In genomic region chr6:84131539-84131938, GRCm38 (mm10) we compare ENCODE assay signal across 20 mouse cellular contexts.
DNase-seq lines count a peak whose midpoint lies in the region; ATAC-seq and TF ChIP-seq lines count a peak whose summit lies in the region.
"Had no signal": no experiment of that assay in that cellular context is flagged by ENCODE, and none has a peak within 500 bp of the region (broad histone marks: within the 10 kb centered on the region; RNA-seq: fewer than 3 reads in every experiment).

No protein-coding gene starts in this region.

- no peak overlapping the region for H3K4me2 ChIP-seq in heart, embryonic 12.5 days
- no peak overlapping the region for H3K4me2 ChIP-seq in kidney, postnatal 0 days (ENCODE audit: low read length)
- no peak overlapping the region for H3K4me2 ChIP-seq in embryonic facial prominence, embryonic 14.5 days (ENCODE audit: low read depth, low read length)
- H3K4me2 ChIP-seq in limb, embryonic 14.5 days (replicated peaks; ENCODE audit: low read depth, low read length, severe bottlenecking) = no peak overlapping the region
- no peak overlapping the region for H3K4me2 ChIP-seq in stomach, postnatal 0 days (replicated peaks; ENCODE audit: low read depth)
- H3K4me2 ChIP-seq: forebrain, embryonic 13.5 days; kidney, embryonic 15.5 days; midbrain, embryonic 12.5 days had no signal

- ATAC-seq in heart, embryonic 12.5 days (ENCODE audit: insufficient number of reproducible peaks, low FRiP score) = no peak; the same call in 1 of the 2 replicates
- no peak for ATAC-seq in kidney, postnatal 0 days (replicated peaks; ENCODE audit: low FRiP score, low read depth)
- no peak for ATAC-seq in embryonic facial prominence, embryonic 14.5 days (ENCODE audit: low read depth)
- ATAC-seq in limb, embryonic 14.5 days (ENCODE audit: low FRiP score, low read depth) = peak; percentile 21; the same call in 1 of the 2 replicates
- ATAC-seq in stomach, postnatal 0 days (ENCODE audit: low FRiP score, low TSS enrichment) = no peak
- ATAC-seq: forebrain, embryonic 13.5 days; hindbrain, postnatal 0 days; intestine, postnatal 0 days; lung, postnatal 0 days had no signal

- no peak for DNase-seq in heart, postnatal 25 days (ENCODE audit: low spot score)
- DNase-seq in kidney, postnatal 0 days (ENCODE audit: low spot score) = peak; percentile 12
- no peak for DNase-seq in kidney, postnatal 25 days
- no peak for DNase-seq in embryonic facial prominence, embryonic 14.5 days (ENCODE audit: low spot score)
- peak; percentile 47 for DNase-seq in limb, embryonic 14.5 days (ENCODE audit: low spot score)
- DNase-seq in stomach, postnatal 0 days (ENCODE audit: low spot score) = no peak
- DNase-seq in embryo, embryonic 10 days (ENCODE audit: low spot score) = no peak
- DNase-seq: B cell, adult 2 months; cerebellum, adult 9-10 months; left cerebral cortex, postnatal 4 days; right cerebral cortex, postnatal 4 days; thymus, postnatal 25 days had no signal

- TF ChIP-seq POLR2A in limb, embryonic 14.5 days (IDR thresholded peaks at IDR 0.05; ENCODE audit: borderline replicate concordance, extremely low read depth, insufficient read depth, insufficient read length) = no peak

- no peaks in the 10 kb centered on the region for H3K9me3 ChIP-seq in heart, embryonic 12.5 days (replicated peaks)
- H3K9me3 ChIP-seq in kidney, postnatal 0 days (replicated peaks; ENCODE audit: low read length) = no peaks in the 10 kb centered on the region
- no peaks in the 10 kb centered on the region for H3K9me3 ChIP-seq in embryonic facial prominence, embryonic 14.5 days (ENCODE audit: control insufficient read depth, low read length)
- H3K9me3 ChIP-seq in limb, embryonic 14.5 days (ENCODE audit: control insufficient read depth, low read length) = no peaks in the 10 kb centered on the region
- no peaks in the 10 kb centered on the region for H3K9me3 ChIP-seq in stomach, postnatal 0 days (ENCODE audit: control insufficient read depth, low read length)
- H3K9me3 ChIP-seq: forebrain, embryonic 13.5 days; kidney, embryonic 15.5 days; midbrain, embryonic 12.5 days had no signal

- no peak for TF ChIP-seq EP300 in stomach, postnatal 0 days (optimal IDR thresholded peaks at IDR 0.05)

- H3K9ac ChIP-seq in heart, embryonic 12.5 days = no peak overlapping the region
- H3K9ac ChIP-seq in kidney, postnatal 0 days (ENCODE audit: low read depth, low read length) = no peak overlapping the region
- H3K9ac ChIP-seq in embryonic facial prominence, embryonic 14.5 days (ENCODE audit: low read depth, low read length) = no peak overlapping the region
- no peak overlapping the region for H3K9ac ChIP-seq in limb, embryonic 14.5 days (ENCODE audit: low read depth, low read length, severe bottlenecking)
- no peak overlapping the region for H3K9ac ChIP-seq in stomach, postnatal 0 days (ENCODE audit: low read length)
- H3K9ac ChIP-seq: forebrain, embryonic 13.5 days; kidney, embryonic 15.5 days; midbrain, embryonic 12.5 days had no signal

- WGBS in heart, embryonic 12.5 days = 40% methylated on average over 9 of the region's 9 CpGs
- 29% methylated on average over 9 of the region's 9 CpGs for WGBS in kidney, postnatal 0 days
- 53% methylated on average over 9 of the region's 9 CpGs for WGBS in embryonic facial prominence, embryonic 14.5 days
- 38% methylated on average over 9 of the region's 9 CpGs for WGBS in limb, embryonic 14.5 days
- 62% methylated on average over 9 of the region's 9 CpGs for WGBS in stomach, postnatal 0 days

- peaks cover 12% of the 10 kb centered on the region for H3K36me3 ChIP-seq in heart, embryonic 12.5 days
- H3K36me3 ChIP-seq in kidney, postnatal 0 days (ENCODE audit: insufficient read depth, low read length) = no peaks in the 10 kb centered on the region
- H3K36me3 ChIP-seq in embryonic facial prominence, embryonic 14.5 days (ENCODE audit: control insufficient read depth, insufficient read depth, low read length) = no peaks in the 10 kb centered on the region
- H3K36me3 ChIP-seq in limb, embryonic 14.5 days (ENCODE audit: control insufficient read depth, insufficient read depth, low read length) = no peaks in the 10 kb centered on the region
- H3K36me3 ChIP-seq in stomach, postnatal 0 days (ENCODE audit: control insufficient read depth, insufficient read depth, low read length) = no peaks in the 10 kb centered on the region; the same call in 1 of the 2 replicates
- H3K36me3 ChIP-seq: kidney, embryonic 15.5 days; midbrain, embryonic 12.5 days had no signal

- TF ChIP-seq CTCF in kidney, postnatal 0 days (IDR thresholded peaks at IDR 0.05; ENCODE audit: low read depth) = no peak
- no peak for TF ChIP-seq CTCF in stomach, postnatal 0 days (IDR thresholded peaks at IDR 0.05; ENCODE audit: low read depth)

- H3K27ac ChIP-seq in heart, embryonic 12.5 days (ENCODE audit: poor library complexity, severe bottlenecking) = peak overlapping the region; percentile 54
- no peak overlapping the region for H3K27ac ChIP-seq in kidney, postnatal 0 days
- peak overlapping the region; percentile 54; the same call in 1 of the 2 replicates for H3K27ac ChIP-seq in embryonic facial prominence, embryonic 14.5 days (replicated peaks; ENCODE audit: low read depth, low read length)
- peak overlapping the region; percentile 68 for H3K27ac ChIP-seq in limb, embryonic 14.5 days (replicated peaks; ENCODE audit: low read depth, low read length)
- no peak overlapping the region for H3K27ac ChIP-seq in stomach, postnatal 0 days (replicated peaks)
- H3K27ac ChIP-seq: forebrain, embryonic 13.5 days; hindbrain, postnatal 0 days; kidney, embryonic 15.5 days; left cerebral cortex, adult 2 months; midbrain, embryonic 12.5 days had no signal

- intact Hi-C loops in heart, postnatal 25 days (cut with DNase I) = no loop called here

- peaks cover 23% of the 10 kb centered on the region for H3K4me1 ChIP-seq in heart, embryonic 12.5 days (replicated peaks)
- H3K4me1 ChIP-seq in kidney, postnatal 0 days (replicated peaks; ENCODE audit: insufficient read depth, low read length) = peaks cover 4% of the 10 kb centered on the region; the same call in 1 of the 2 replicates
- H3K4me1 ChIP-seq in embryonic facial prominence, embryonic 14.5 days (ENCODE audit: control insufficient read depth, insufficient read depth, low read length) = peaks cover 19% of the 10 kb centered on the region
- peaks cover 46% of the 10 kb centered on the region for H3K4me1 ChIP-seq in limb, embryonic 14.5 days (ENCODE audit: control insufficient read depth, insufficient read depth, low read length)
- no peaks in the 10 kb centered on the region for H3K4me1 ChIP-seq in stomach, postnatal 0 days (replicated peaks; ENCODE audit: control insufficient read depth, insufficient read depth)

- H3K27me3 ChIP-seq in heart, embryonic 12.5 days (replicated peaks) = no peaks in the 10 kb centered on the region
- H3K27me3 ChIP-seq in kidney, postnatal 0 days (ENCODE audit: insufficient read depth, low read length) = no peaks in the 10 kb centered on the region
- H3K27me3 ChIP-seq in embryonic facial prominence, embryonic 14.5 days (replicated peaks; ENCODE audit: control insufficient read depth, insufficient read depth, low read length) = no peaks in the 10 kb centered on the region
- no peaks in the 10 kb centered on the region for H3K27me3 ChIP-seq in limb, embryonic 14.5 days (ENCODE audit: control insufficient read depth, insufficient read depth, low read length)
- H3K27me3 ChIP-seq in stomach, postnatal 0 days (ENCODE audit: control insufficient read depth, insufficient read depth, low read length) = no peaks in the 10 kb centered on the region
- H3K27me3 ChIP-seq: forebrain, embryonic 13.5 days; midbrain, embryonic 12.5 days had no signal

- no peak overlapping the region for H3K4me3 ChIP-seq in heart, embryonic 12.5 days
- H3K4me3 ChIP-seq in kidney, postnatal 0 days (replicated peaks; ENCODE audit: low read depth, low read length) = no peak overlapping the region
- H3K4me3 ChIP-seq in embryonic facial prominence, embryonic 14.5 days (ENCODE audit: low read depth, low read length) = no peak overlapping the region
- no peak overlapping the region for H3K4me3 ChIP-seq in limb, embryonic 14.5 days (replicated peaks; ENCODE audit: low read length)
- H3K4me3 ChIP-seq in stomach, postnatal 0 days (ENCODE audit: low read depth, low read length) = no peak overlapping the region
- H3K4me3 ChIP-seq: forebrain, embryonic 13.5 days; kidney, embryonic 15.5 days; left cerebral cortex, adult 2 months; midbrain, embryonic 12.5 days had no signal

Comparison
In these comparisons a context has a peak if more than half of its experiments do, and no peak if none do; other contexts are left out.
1. DNase-seq: peak in kidney, postnatal 0 days (single experiment) and limb, embryonic 14.5 days (single experiment); none in heart, postnatal 25 days (single experiment), kidney, postnatal 25 days (0 of 2), embryonic facial prominence, embryonic 14.5 days (single experiment), stomach, postnatal 0 days (single experiment) and embryo, embryonic 10 days (single experiment).
2. H3K27ac ChIP-seq: peak in heart, embryonic 12.5 days (single experiment), embryonic facial prominence, embryonic 14.5 days (single experiment) and limb, embryonic 14.5 days (single experiment); none in kidney, postnatal 0 days (single experiment) and stomach, postnatal 0 days (single experiment).